Mouse (Mus musculus): Measurements from ENCODE around the gene Mllt10. TPM values are rescaled to one million over a fixed set of nuclear protein-coding genes. Genes with fewer than 3 reads are reported as not detected.

The Mllt10 gene
- polyA plus RNA-seq, 1 experiment from 2014 or later, result 40.8 TPM

- H3K9ac ChIP-seq (replicated peaks; ENCODE audit: low read length), result no peak overlapping the region
- no peaks in the 10 kb centered on the region for H3K9me3 ChIP-seq (replicated peaks; ENCODE audit: control insufficient read depth, low read length)
- no peak for ATAC-seq (replicated peaks; ENCODE audit: insufficient number of reproducible peaks, low FRiP score, low TSS enrichment, low read depth)
- H3K36me3 ChIP-seq (replicated peaks; ENCODE audit: control insufficient read depth, insufficient read depth, low read depth, low read length), result no peaks in the 10 kb centered on the region
- H3K4me3 ChIP-seq (ENCODE audit: low read depth, low read length), result no peak overlapping the region
- DNase-seq (ENCODE audit: low spot score), result no peak
- no peaks in the 10 kb centered on the region for H3K27me3 ChIP-seq (ENCODE audit: control insufficient read depth, insufficient read depth, low read length)
- no peaks in the 10 kb centered on the region for H3K4me1 ChIP-seq (ENCODE audit: control insufficient read depth, insufficient read depth, low read length)
- H3K27ac ChIP-seq (replicated peaks; ENCODE audit: low read depth, low read length), result no peak overlapping the region
- no peak overlapping the region for H3K4me2 ChIP-seq (ENCODE audit: low read depth, low read length)
These were observed 39.3 kb downstream of the Mllt10 start for GRCm38 (mm10) chr2:18094319-18094718.

GRCm38 (mm10) chr2:18095804-18096203, 40.8 kb downstream of the Mllt10 start:
- H3K4me3 ChIP-seq (ENCODE audit: low read depth, low read length), result no peak overlapping the region
- no peak overlapping the region for H3K9ac ChIP-seq (replicated peaks; ENCODE audit: low read length)
- DNase-seq (ENCODE audit: low spot score) (no peak), ATAC-seq (replicated peaks; ENCODE audit: insufficient number of reproducible peaks, low FRiP score, low TSS enrichment, low read depth) (no peak)
- H3K4me1 ChIP-seq (ENCODE audit: control insufficient read depth, insufficient read depth, low read length), result no peaks in the 10 kb centered on the region
- no peaks in the 10 kb centered on the region for H3K36me3 ChIP-seq (replicated peaks; ENCODE audit: control insufficient read depth, insufficient read depth, low read depth, low read length)
- no peaks in the 10 kb centered on the region for H3K27me3 ChIP-seq (ENCODE audit: control insufficient read depth, insufficient read depth, low read length)
- no peak overlapping the region for H3K27ac ChIP-seq (replicated peaks; ENCODE audit: low read depth, low read length)
- H3K4me2 ChIP-seq (ENCODE audit: low read depth, low read length), result no peak overlapping the region
- 54% methylated on average over 2 of the region's 2 CpGs for WGBS
- H3K9me3 ChIP-seq (replicated peaks; ENCODE audit: control insufficient read depth, low read length), result no peaks in the 10 kb centered on the region

DNA sequence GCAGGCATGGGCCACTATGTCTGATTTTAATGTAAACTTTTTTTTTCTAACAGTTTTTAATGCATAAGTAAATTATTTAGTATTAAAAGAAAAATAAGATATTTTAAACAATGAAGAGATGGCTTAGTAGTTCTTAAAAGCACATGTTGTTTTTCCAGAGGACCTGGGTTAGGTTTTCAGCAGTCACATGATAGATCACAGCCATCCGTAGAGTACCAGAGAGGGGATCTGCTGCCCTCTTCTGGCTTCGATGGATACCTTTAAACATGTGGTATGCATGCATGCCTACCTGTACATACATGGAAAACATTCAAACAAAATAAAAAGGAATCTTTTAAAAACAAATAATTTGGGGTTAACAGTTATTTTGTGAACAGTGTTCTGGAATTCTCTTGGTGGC, 45.9 kb downstream of the Mllt10 start:
- H3K36me3 ChIP-seq (replicated peaks; ENCODE audit: control insufficient read depth, insufficient read depth, low read depth, low read length), result no peaks in the 10 kb centered on the region
- H3K27me3 ChIP-seq (ENCODE audit: control insufficient read depth, insufficient read depth, low read length), result no peaks in the 10 kb centered on the region
- DNase-seq (ENCODE audit: low spot score), result no peak

DNA sequence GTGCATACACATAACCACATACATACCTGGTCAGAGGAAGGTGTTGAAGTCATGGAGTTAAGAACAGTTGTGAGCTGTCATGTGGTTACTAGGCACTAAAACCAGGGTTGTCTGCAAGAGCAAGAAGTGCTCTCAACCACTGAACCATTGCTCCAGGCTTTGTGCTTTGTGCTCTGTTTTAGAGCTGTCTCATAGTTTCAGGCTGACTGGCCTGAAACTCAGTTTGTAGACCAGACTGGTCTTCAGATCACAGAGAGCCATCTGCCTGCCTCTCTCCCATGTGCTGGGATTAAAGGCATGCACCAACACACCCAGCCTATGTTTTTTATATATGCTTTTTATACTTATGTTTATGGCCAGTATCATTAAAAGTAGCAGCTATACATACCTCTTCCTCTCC, 52.5 kb downstream of the Mllt10 start:
- no peaks in the 10 kb centered on the region for H3K4me1 ChIP-seq (ENCODE audit: control insufficient read depth, insufficient read depth, low read length)
- H3K36me3 ChIP-seq (replicated peaks; ENCODE audit: control insufficient read depth, insufficient read depth, low read depth, low read length), result no peaks in the 10 kb centered on the region
- no peaks in the 10 kb centered on the region for H3K9me3 ChIP-seq (replicated peaks; ENCODE audit: control insufficient read depth, low read length)
- ATAC-seq (replicated peaks; ENCODE audit: insufficient number of reproducible peaks, low FRiP score, low TSS enrichment, low read depth) (no peak), DNase-seq (ENCODE audit: low spot score) (no peak)
- no peaks in the 10 kb centered on the region for H3K27me3 ChIP-seq (ENCODE audit: control insufficient read depth, insufficient read depth, low read length)
- H3K9ac ChIP-seq (replicated peaks; ENCODE audit: low read length), result no peak overlapping the region
- no peak overlapping the region for H3K27ac ChIP-seq (replicated peaks; ENCODE audit: low read depth, low read length)
- no peak overlapping the region for H3K4me2 ChIP-seq (ENCODE audit: low read depth, low read length)
- H3K4me3 ChIP-seq (ENCODE audit: low read depth, low read length), result no peak overlapping the region

More for the DNA sequence above, 45.9 kb downstream of the Mllt10 start:
- ATAC-seq (replicated peaks; ENCODE audit: insufficient number of reproducible peaks, low FRiP score, low TSS enrichment, low read depth), result no peak
- H3K27ac ChIP-seq (replicated peaks; ENCODE audit: low read depth, low read length), result no peak overlapping the region
- 88% methylated on average over 2 of the region's 2 CpGs for WGBS
- H3K4me1 ChIP-seq (ENCODE audit: control insufficient read depth, insufficient read depth, low read length), result no peaks in the 10 kb centered on the region
- no peak overlapping the region for H3K4me3 ChIP-seq (ENCODE audit: low read depth, low read length)
- H3K9ac ChIP-seq (replicated peaks; ENCODE audit: low read length), result no peak overlapping the region
- H3K9me3 ChIP-seq (replicated peaks; ENCODE audit: control insufficient read depth, low read length), result no peaks in the 10 kb centered on the region
- no peak overlapping the region for H3K4me2 ChIP-seq (ENCODE audit: low read depth, low read length)

DNA sequence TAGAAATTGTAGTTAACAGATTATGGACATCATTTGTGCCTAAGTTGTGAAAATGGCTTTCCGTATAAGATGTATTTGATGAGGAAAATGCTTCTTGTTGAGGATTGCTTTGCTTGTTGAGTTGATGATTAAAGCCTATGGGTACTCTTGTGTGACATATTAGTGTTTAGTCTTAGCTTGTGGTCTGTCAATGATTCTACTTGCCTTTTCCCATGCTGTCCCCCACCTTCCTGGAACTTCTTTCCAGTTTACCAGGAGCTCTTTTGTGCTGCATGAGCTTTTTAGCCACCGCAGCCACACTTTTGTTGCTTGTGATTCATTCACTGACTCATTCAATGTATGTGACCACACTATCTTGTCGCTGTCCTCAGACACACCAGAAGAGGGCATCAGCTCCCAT, 53.2 kb downstream of the Mllt10 start:
- no peaks in the 10 kb centered on the region for H3K27me3 ChIP-seq (ENCODE audit: control insufficient read depth, insufficient read depth, low read length)
- DNase-seq (ENCODE audit: low spot score) (no peak), ATAC-seq (replicated peaks; ENCODE audit: insufficient number of reproducible peaks, low FRiP score, low TSS enrichment, low read depth) (no peak)
- no peaks in the 10 kb centered on the region for H3K4me1 ChIP-seq (ENCODE audit: control insufficient read depth, insufficient read depth, low read length)
- no peak overlapping the region for H3K27ac ChIP-seq (replicated peaks; ENCODE audit: low read depth, low read length)
- no peaks in the 10 kb centered on the region for H3K9me3 ChIP-seq (replicated peaks; ENCODE audit: control insufficient read depth, low read length)
- H3K9ac ChIP-seq (replicated peaks; ENCODE audit: low read length), result no peak overlapping the region
- WGBS, result 96% methylated on average over 3 of the region's 3 CpGs
- no peak overlapping the region for H3K4me3 ChIP-seq (ENCODE audit: low read depth, low read length)
- no peaks in the 10 kb centered on the region for H3K36me3 ChIP-seq (replicated peaks; ENCODE audit: control insufficient read depth, insufficient read depth, low read depth, low read length)
- no peak overlapping the region for H3K4me2 ChIP-seq (ENCODE audit: low read depth, low read length)

- H3K4me2 ChIP-seq (ENCODE audit: low read depth, low read length), result no peak overlapping the region
- H3K9me3 ChIP-seq (replicated peaks; ENCODE audit: control insufficient read depth, low read length), result no peaks in the 10 kb centered on the region
- H3K36me3 ChIP-seq (replicated peaks; ENCODE audit: control insufficient read depth, insufficient read depth, low read depth, low read length), result no peaks in the 10 kb centered on the region
- H3K4me3 ChIP-seq (ENCODE audit: low read depth, low read length), result no peak overlapping the region
- no peaks in the 10 kb centered on the region for H3K27me3 ChIP-seq (ENCODE audit: control insufficient read depth, insufficient read depth, low read length)
- H3K9ac ChIP-seq (replicated peaks; ENCODE audit: low read length), result no peak overlapping the region
- no peak overlapping the region for H3K27ac ChIP-seq (replicated peaks; ENCODE audit: low read depth, low read length)
- DNase-seq (ENCODE audit: low spot score) (peak; percentile 64), ATAC-seq (replicated peaks; ENCODE audit: insufficient number of reproducible peaks, low FRiP score, low TSS enrichment, low read depth) (no peak)
- no peaks in the 10 kb centered on the region for H3K4me1 ChIP-seq (ENCODE audit: control insufficient read depth, insufficient read depth, low read length)
These were observed 56.4 kb downstream of the Mllt10 start for GRCm38 (mm10) chr2:18111411-18111810.

GRCm38 (mm10) chr2:18116432-18116831, 61.4 kb downstream of the Mllt10 start:
- Histone ChIP-seq H3K27ac (replicated peaks; ENCODE audit: low read depth, low read length) (no peak overlapping the region), H3K4me3 (ENCODE audit: low read depth, low read length) (no peak overlapping the region), H3K9ac (replicated peaks; ENCODE audit: low read length) (no peak overlapping the region), H3K27me3 (ENCODE audit: control insufficient read depth, insufficient read depth, low read length) (no peaks in the 10 kb centered on the region), H3K9me3 (replicated peaks; ENCODE audit: control insufficient read depth, low read length) (no peaks in the 10 kb centered on the region), H3K36me3 (replicated peaks; ENCODE audit: control insufficient read depth, insufficient read depth, low read depth, low read length) (no peaks in the 10 kb centered on the region), H3K4me2 (ENCODE audit: low read depth, low read length) (no peak overlapping the region), H3K4me1 (ENCODE audit: control insufficient read depth, insufficient read depth, low read length) (no peaks in the 10 kb centered on the region)
- ATAC-seq (replicated peaks; ENCODE audit: insufficient number of reproducible peaks, low FRiP score, low TSS enrichment, low read depth) (no peak), DNase-seq (ENCODE audit: low spot score) (no peak)
- WGBS, result 76% methylated on average over 3 of the region's 3 CpGs

DNA sequence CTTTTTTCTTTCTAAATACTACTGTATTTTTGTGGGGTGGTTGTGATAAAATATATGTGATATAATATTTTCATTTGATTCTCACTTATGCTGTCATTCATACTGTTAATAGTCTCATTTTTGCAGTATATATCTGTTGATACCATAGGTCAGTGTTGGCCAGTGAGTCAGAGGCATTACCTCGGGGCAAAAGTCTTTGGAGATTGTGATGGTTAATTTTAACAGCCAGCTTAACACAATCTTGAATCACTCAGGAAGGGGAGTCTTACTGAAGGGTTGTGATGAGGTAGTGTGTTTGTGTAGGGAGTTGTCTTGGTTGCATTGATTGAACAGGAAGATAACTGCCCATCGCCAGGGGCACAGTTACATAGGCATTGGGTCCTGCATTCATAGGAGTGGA, 83.1 kb downstream of the Mllt10 start:
- H3K4me2 ChIP-seq (ENCODE audit: low read depth, low read length), result no peak overlapping the region
- H3K27ac ChIP-seq (replicated peaks; ENCODE audit: low read depth, low read length), result no peak overlapping the region
- WGBS, result 97% methylated on average over 2 of the region's 2 CpGs
- H3K36me3 ChIP-seq (replicated peaks; ENCODE audit: control insufficient read depth, insufficient read depth, low read depth, low read length), result peaks cover 3% of the 10 kb centered on the region; the same call in 1 of the 2 replicates
- ATAC-seq (replicated peaks; ENCODE audit: insufficient number of reproducible peaks, low FRiP score, low TSS enrichment, low read depth), result no peak
- no peaks in the 10 kb centered on the region for H3K27me3 ChIP-seq (ENCODE audit: control insufficient read depth, insufficient read depth, low read length)
- no peak overlapping the region for H3K9ac ChIP-seq (replicated peaks; ENCODE audit: low read length)
- H3K4me3 ChIP-seq (ENCODE audit: low read depth, low read length), result no peak overlapping the region
- no peaks in the 10 kb centered on the region for H3K4me1 ChIP-seq (ENCODE audit: control insufficient read depth, insufficient read depth, low read length)
- no peaks in the 10 kb centered on the region for H3K9me3 ChIP-seq (replicated peaks; ENCODE audit: control insufficient read depth, low read length)
- DNase-seq (ENCODE audit: low spot score), result no peak

- no peaks in the 10 kb centered on the region for H3K4me1 ChIP-seq (ENCODE audit: control insufficient read depth, insufficient read depth, low read length)
- H3K27ac ChIP-seq (replicated peaks; ENCODE audit: low read depth, low read length), result no peak overlapping the region
- H3K36me3 ChIP-seq (replicated peaks; ENCODE audit: control insufficient read depth, insufficient read depth, low read depth, low read length), result peaks cover 3% of the 10 kb centered on the region; the same call in 1 of the 2 replicates
- H3K9me3 ChIP-seq (replicated peaks; ENCODE audit: control insufficient read depth, low read length), result no peaks in the 10 kb centered on the region
- DNase-seq (ENCODE audit: low spot score) (no peak), ATAC-seq (replicated peaks; ENCODE audit: insufficient number of reproducible peaks, low FRiP score, low TSS enrichment, low read depth) (no peak)
- WGBS, result 95% methylated on average over 5 of the region's 5 CpGs
- H3K4me3 ChIP-seq (ENCODE audit: low read depth, low read length), result no peak overlapping the region
- no peaks in the 10 kb centered on the region for H3K27me3 ChIP-seq (ENCODE audit: control insufficient read depth, insufficient read depth, low read length)
- no peak overlapping the region for H3K4me2 ChIP-seq (ENCODE audit: low read depth, low read length)
- H3K9ac ChIP-seq (replicated peaks; ENCODE audit: low read length), result no peak overlapping the region
These were observed 84.6 kb downstream of the Mllt10 start for GRCm38 (mm10) chr2:18139646-18140045.
